Mouse (Mus musculus): Measurements from ENCODE around the gene Lysmd3. TPM values are rescaled to one million over a fixed set of nuclear protein-coding genes. Genes with fewer than 3 reads are reported as not detected.

Lysmd3 gene
- polyA plus RNA-seq, 1 experiment from 2014 or later, result 20.4 TPM

GRCm38 (mm10) chr13:81690477-81690876 lies 33.0 kb downstream of the Lysmd3 start:
- ATAC-seq (replicated peaks; ENCODE audit: extremely low read depth, insufficient read depth, low FRiP score), result peak; percentile 88
- H3K27me3 ChIP-seq (ENCODE audit: control insufficient read depth, insufficient read depth, low read length), result no peaks in the 10 kb centered on the region
- whole genome bisulfite sequencing, result 27% methylated on average over 10 of the region's 10 CpGs
- H3K27ac ChIP-seq (ENCODE audit: low read length), result peak overlapping the region; percentile 58
- no peak overlapping the region for H3K4me3 ChIP-seq (ENCODE audit: low read length)
- H3K4me2 ChIP-seq (ENCODE audit: low read depth, low read length), result peak overlapping the region; percentile 19; the same call in 1 of the 2 replicates
- peaks cover 14% of the 10 kb centered on the region for H3K4me1 ChIP-seq (ENCODE audit: control insufficient read depth, insufficient read depth, low read length)
- no peaks in the 10 kb centered on the region for H3K9me3 ChIP-seq (replicated peaks; ENCODE audit: control insufficient read depth, low read length)
- no peak overlapping the region for H3K9ac ChIP-seq (ENCODE audit: low read length)
- H3K36me3 ChIP-seq (ENCODE audit: control insufficient read depth, insufficient read depth), result peaks cover 2% of the 10 kb centered on the region; the same call in 1 of the 2 replicates

- 0 out of 2 replicates have a peak, but pooled peaks have one; percentile 52 for ATAC-seq (replicated peaks; ENCODE audit: extremely low read depth, insufficient read depth, low FRiP score)
- Histone ChIP-seq H3K36me3 (ENCODE audit: control insufficient read depth, insufficient read depth) (peaks cover under 1% of the 10 kb centered on the region; the same call in 1 of the 2 replicates), H3K9ac (ENCODE audit: low read length) (peak overlapping the region; percentile 45; the same call in 1 of the 2 replicates), H3K4me2 (ENCODE audit: low read depth, low read length) (no peak overlapping the region), H3K4me3 (ENCODE audit: low read length) (no peak overlapping the region), H3K9me3 (replicated peaks; ENCODE audit: control insufficient read depth, low read length) (no peaks in the 10 kb centered on the region), H3K27ac (ENCODE audit: low read length) (peak overlapping the region; percentile 71), H3K4me1 (ENCODE audit: control insufficient read depth, insufficient read depth, low read length) (peaks cover 14% of the 10 kb centered on the region), H3K27me3 (ENCODE audit: control insufficient read depth, insufficient read depth, low read length) (no peaks in the 10 kb centered on the region)
- WGBS, result 45% methylated on average over 9 of the region's 9 CpGs
Observed at GRCm38 (mm10) chr13:81691606-81692005, 34.1 kb downstream of the Lysmd3 start.

DNA sequence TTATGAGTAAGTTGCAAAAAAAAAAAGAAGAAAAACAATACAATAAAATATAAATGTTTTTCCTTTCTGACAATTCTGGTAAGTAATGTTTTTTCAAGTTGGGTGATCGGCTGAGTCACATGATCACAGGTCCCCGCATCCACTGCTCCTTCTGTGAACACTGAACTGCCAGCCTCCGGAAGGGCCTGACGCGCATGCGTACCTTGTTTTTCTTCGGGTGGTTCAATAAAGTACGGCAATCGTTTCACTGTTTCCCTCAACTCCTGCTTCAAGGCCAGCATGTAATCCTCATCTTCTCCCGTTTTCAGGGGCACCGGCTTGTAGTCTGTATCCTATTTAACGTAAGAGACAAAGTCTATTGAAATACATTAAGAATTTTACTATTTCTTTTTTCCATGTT lies 37.0 kb downstream of the Lysmd3 start:
- no peaks in the 10 kb centered on the region for H3K27me3 ChIP-seq (ENCODE audit: control insufficient read depth, insufficient read depth, low read length)
- H3K4me3 ChIP-seq (ENCODE audit: low read length), result no peak overlapping the region
- peaks cover 5% of the 10 kb centered on the region; the same call in 1 of the 2 replicates for H3K9me3 ChIP-seq (replicated peaks; ENCODE audit: control insufficient read depth, low read length)
- H3K27ac ChIP-seq (ENCODE audit: low read length), result no peak overlapping the region
- H3K4me1 ChIP-seq (ENCODE audit: control insufficient read depth, insufficient read depth, low read length), result peaks cover 14% of the 10 kb centered on the region
- H3K4me2 ChIP-seq (ENCODE audit: low read depth, low read length), result no peak overlapping the region
- peaks cover 15% of the 10 kb centered on the region for H3K36me3 ChIP-seq (ENCODE audit: control insufficient read depth, insufficient read depth)
- no peak for ATAC-seq (replicated peaks; ENCODE audit: extremely low read depth, insufficient read depth, low FRiP score)
- 94% methylated on average over 12 of the region's 12 CpGs for WGBS
- no peak overlapping the region for H3K9ac ChIP-seq (ENCODE audit: low read length)

DNA sequence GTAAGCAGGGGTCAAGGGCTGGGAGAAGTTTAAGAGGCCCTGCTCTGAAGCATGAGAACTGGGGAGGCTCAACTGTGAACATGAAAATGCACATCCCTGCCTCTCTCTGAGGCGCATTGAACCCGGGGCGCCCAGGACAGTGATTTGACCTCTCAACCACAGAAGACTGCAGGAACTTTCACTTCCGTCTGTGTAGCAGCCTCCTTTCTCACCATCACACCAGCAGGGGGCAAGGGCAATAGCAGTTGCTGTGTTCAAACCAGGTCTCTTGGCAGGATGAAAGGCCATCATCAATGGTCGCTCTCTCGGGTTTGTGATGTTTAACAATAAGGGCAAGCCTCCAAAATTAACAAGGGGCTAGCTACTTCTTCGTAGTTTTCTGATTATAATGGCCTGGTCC lies 45.7 kb downstream of the Lysmd3 start:
- 78% methylated on average over 7 of the region's 7 CpGs for WGBS
- ATAC-seq (replicated peaks; ENCODE audit: extremely low read depth, insufficient read depth, low FRiP score), result no peak
- H3K27ac ChIP-seq (ENCODE audit: low read length), result no peak overlapping the region
- H3K4me2 ChIP-seq (ENCODE audit: low read depth, low read length), result no peak overlapping the region
- H3K9ac ChIP-seq (ENCODE audit: low read length), result no peak overlapping the region
- H3K4me3 ChIP-seq (ENCODE audit: low read length), result no peak overlapping the region
- H3K9me3 ChIP-seq (replicated peaks; ENCODE audit: control insufficient read depth, low read length), result no peaks in the 10 kb centered on the region
- no peaks in the 10 kb centered on the region for H3K27me3 ChIP-seq (ENCODE audit: control insufficient read depth, insufficient read depth, low read length)
- no peaks in the 10 kb centered on the region for H3K4me1 ChIP-seq (ENCODE audit: control insufficient read depth, insufficient read depth, low read length)
- H3K36me3 ChIP-seq (ENCODE audit: control insufficient read depth, insufficient read depth), result peaks cover 6% of the 10 kb centered on the region

DNA sequence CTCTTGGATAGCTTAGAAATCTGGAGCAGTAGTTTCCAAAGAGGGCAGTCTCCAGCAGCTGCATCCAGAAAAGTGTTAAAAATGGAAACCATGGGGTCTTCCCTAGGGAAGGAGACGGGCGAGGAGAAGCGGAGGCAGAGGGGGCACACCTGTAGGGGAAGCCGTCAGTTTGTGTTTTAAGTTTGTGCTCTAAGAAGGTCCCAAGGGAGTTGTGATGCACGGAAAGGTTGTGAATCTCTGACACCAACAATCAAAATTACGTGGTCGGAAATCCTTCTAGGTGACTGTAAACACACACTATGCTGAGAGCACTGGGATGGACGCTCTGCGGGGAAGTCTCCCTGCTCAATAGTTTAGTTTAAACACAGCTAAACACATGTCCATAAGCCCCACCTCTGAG lies 46.2 kb downstream of the Lysmd3 start:
- H3K4me1 ChIP-seq (ENCODE audit: control insufficient read depth, insufficient read depth, low read length), result no peaks in the 10 kb centered on the region
- H3K27ac ChIP-seq (ENCODE audit: low read length), result no peak overlapping the region
- H3K9ac ChIP-seq (ENCODE audit: low read length), result no peak overlapping the region
- no peaks in the 10 kb centered on the region for H3K27me3 ChIP-seq (ENCODE audit: control insufficient read depth, insufficient read depth, low read length)
- no peak for ATAC-seq (replicated peaks; ENCODE audit: extremely low read depth, insufficient read depth, low FRiP score)
- H3K9me3 ChIP-seq (replicated peaks; ENCODE audit: control insufficient read depth, low read length), result no peaks in the 10 kb centered on the region
- H3K4me2 ChIP-seq (ENCODE audit: low read depth, low read length), result no peak overlapping the region
- H3K36me3 ChIP-seq (ENCODE audit: control insufficient read depth, insufficient read depth), result 0 out of 2 replicates have a peak, but pooled peaks cover 2% of the 10 kb centered on the region
- WGBS, result 88% methylated on average over 9 of the region's 9 CpGs
- no peak overlapping the region for H3K4me3 ChIP-seq (ENCODE audit: low read length)

DNA sequence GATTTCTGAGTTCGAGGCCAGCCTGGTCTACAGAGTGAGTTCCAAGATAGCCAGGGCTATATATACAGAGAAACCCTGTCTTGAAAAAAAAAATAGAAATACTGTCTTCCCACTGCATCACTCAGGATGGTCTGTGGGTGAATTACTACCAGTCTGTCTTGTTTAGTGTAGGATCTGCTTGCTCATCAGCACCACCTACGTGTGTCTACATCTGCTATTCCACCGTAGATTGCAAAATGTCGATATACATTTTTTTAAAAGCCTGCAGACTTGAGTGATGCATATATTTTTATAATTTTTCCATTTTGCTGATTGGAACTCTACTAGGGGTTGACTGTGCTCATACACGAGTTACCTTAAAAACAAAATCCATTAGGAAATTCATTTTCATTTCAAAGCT lies 48.8 kb downstream of the Lysmd3 start:
- Histone ChIP-seq H3K27ac (ENCODE audit: low read length) (no peak overlapping the region), H3K4me2 (ENCODE audit: low read depth, low read length) (no peak overlapping the region), H3K4me3 (ENCODE audit: low read length) (no peak overlapping the region), H3K27me3 (ENCODE audit: control insufficient read depth, insufficient read depth, low read length) (no peaks in the 10 kb centered on the region), H3K9ac (ENCODE audit: low read length) (no peak overlapping the region), H3K4me1 (ENCODE audit: control insufficient read depth, insufficient read depth, low read length) (peaks cover 9% of the 10 kb centered on the region), H3K9me3 (replicated peaks; ENCODE audit: control insufficient read depth, low read length) (no peaks in the 10 kb centered on the region), H3K36me3 (ENCODE audit: control insufficient read depth, insufficient read depth) (no peaks in the 10 kb centered on the region)
- WGBS, result 91% methylated on average over 5 of the region's 5 CpGs
- no peak for ATAC-seq (replicated peaks; ENCODE audit: extremely low read depth, insufficient read depth, low FRiP score)

GRCm38 (mm10) chr13:81709805-81710204 lies 52.3 kb downstream of the Lysmd3 start:
- ATAC-seq (replicated peaks; ENCODE audit: extremely low read depth, insufficient read depth, low FRiP score), result no peak
- WGBS, result 31% methylated on average over 4 of the region's 4 CpGs

DNA sequence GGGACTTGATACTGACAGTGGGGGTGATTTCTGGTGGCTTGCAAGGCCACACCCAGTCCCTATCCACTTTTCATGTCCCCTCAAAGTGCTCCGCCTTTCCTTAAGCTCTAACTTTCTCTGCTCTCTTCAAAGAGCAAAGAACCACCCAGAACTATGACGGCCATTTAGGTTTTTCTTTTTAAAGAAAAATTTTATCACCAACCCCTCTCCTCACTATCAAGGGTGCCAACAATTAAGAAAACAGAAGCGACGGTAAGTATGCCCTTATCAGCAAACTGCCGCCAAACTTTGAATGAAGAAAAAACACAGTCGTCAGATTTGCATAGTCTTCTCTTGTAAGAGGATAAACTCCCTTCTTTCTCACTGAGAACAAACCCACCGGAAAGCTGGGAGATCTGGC lies 52.8 kb downstream of the Lysmd3 start:
- H3K4me2 ChIP-seq (ENCODE audit: low read depth, low read length), result peak overlapping the region; percentile 99
- peak overlapping the region; percentile 86 for H3K9ac ChIP-seq (ENCODE audit: low read length)
- peak overlapping the region; percentile 95 for H3K4me3 ChIP-seq (ENCODE audit: low read length)
- no peak for ATAC-seq (replicated peaks; ENCODE audit: extremely low read depth, insufficient read depth, low FRiP score)
- peak overlapping the region; percentile 91 for H3K27ac ChIP-seq (ENCODE audit: low read length)
- no peaks in the 10 kb centered on the region for H3K36me3 ChIP-seq (ENCODE audit: control insufficient read depth, insufficient read depth)
- no peaks in the 10 kb centered on the region for H3K27me3 ChIP-seq (ENCODE audit: control insufficient read depth, insufficient read depth, low read length)
- peaks cover 15% of the 10 kb centered on the region for H3K4me1 ChIP-seq (ENCODE audit: control insufficient read depth, insufficient read depth, low read length)
- no peaks in the 10 kb centered on the region for H3K9me3 ChIP-seq (replicated peaks; ENCODE audit: control insufficient read depth, low read length)
- 1% methylated on average over 7 of the region's 7 CpGs for WGBS

More at GRCm38 (mm10) chr13:81709805-81710204, 52.3 kb downstream of the Lysmd3 start:
- Histone ChIP-seq H3K4me3 (ENCODE audit: low read length) (peak overlapping the region; percentile 95), H3K4me2 (ENCODE audit: low read depth, low read length) (peak overlapping the region; percentile 99), H3K27ac (ENCODE audit: low read length) (no peak overlapping the region), H3K9me3 (replicated peaks; ENCODE audit: control insufficient read depth, low read length) (no peaks in the 10 kb centered on the region), H3K36me3 (ENCODE audit: control insufficient read depth, insufficient read depth) (no peaks in the 10 kb centered on the region), H3K27me3 (ENCODE audit: control insufficient read depth, insufficient read depth, low read length) (no peaks in the 10 kb centered on the region), H3K4me1 (ENCODE audit: control insufficient read depth, insufficient read depth, low read length) (peaks cover 15% of the 10 kb centered on the region), H3K9ac (ENCODE audit: low read length) (peak overlapping the region; percentile 86)

DNA sequence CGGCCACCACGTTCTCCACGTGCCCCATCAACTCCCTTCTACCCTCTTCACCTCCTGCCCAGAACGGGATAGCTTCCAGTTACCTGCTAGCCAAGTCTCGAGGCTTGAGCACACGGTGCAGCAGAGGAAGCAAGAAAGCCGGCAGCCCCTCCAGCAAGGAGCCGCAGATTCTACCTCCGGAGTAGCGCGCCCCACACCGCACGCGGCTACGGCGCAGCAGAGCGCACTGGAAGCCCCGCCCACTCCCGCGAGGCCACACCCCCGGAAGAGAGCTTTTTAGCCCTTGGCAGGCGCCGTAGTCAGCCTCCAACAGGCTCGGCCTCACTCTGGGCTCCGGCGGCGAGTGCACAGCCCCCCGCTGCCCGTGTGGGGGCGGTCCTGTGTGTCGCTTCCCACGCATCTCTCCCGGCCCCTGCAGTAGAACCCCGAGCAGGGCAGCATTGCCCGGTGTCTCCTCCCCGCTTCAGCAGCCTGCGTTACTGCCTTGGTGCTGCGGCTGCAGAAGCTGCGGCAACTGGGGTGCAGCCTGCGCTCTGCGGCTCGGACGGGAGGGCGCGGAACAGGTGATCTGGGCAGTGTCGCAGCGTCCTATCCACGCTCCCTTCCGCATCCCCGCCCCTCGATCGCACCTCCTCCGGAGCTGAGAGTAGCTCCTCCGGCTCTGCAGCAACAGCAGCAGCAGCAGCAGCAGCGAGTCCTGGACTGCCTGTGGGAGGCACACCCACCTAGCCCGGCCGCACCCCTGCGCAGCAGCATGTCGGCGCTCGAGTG lies 53.5 kb downstream of the Lysmd3 start, which contains the start of the genes Polr3g and Mblac2:
Gene Polr3g (minus strand): TSS at position 239 of the 771 bp plus-strand sequence.
Gene Mblac2 (plus strand): TSS at position 567 of the 771 bp plus-strand sequence.
- peaks cover 15% of the 10 kb centered on the region for H3K4me1 ChIP-seq (ENCODE audit: control insufficient read depth, insufficient read depth, low read length)
- WGBS, result under 1% methylated on average over 61 of the region's 61 CpGs

More for the DNA sequence above, 53.5 kb downstream of the Lysmd3 start, which contains the start of the genes Polr3g and Mblac2:
- Histone ChIP-seq H3K27ac (ENCODE audit: low read length) (peak within 1 kb of the TSS; percentile 91), H3K9ac (ENCODE audit: low read length) (peak within 1 kb of the TSS; percentile 86), H3K27me3 (ENCODE audit: control insufficient read depth, insufficient read depth, low read length) (no peaks in the 10 kb centered on the region), H3K36me3 (ENCODE audit: control insufficient read depth, insufficient read depth) (no peaks in the 10 kb centered on the region), H3K9me3 (replicated peaks; ENCODE audit: control insufficient read depth, low read length) (no peaks in the 10 kb centered on the region), H3K4me3 (ENCODE audit: low read length) (peak within 1 kb of the TSS; percentile 95), H3K4me2 (ENCODE audit: low read depth, low read length) (peak within 1 kb of the TSS; percentile 99)
- ATAC-seq (replicated peaks; ENCODE audit: extremely low read depth, insufficient read depth, low FRiP score), result peak; percentile 94
